Mouse (Mus musculus) CH12.LX (cell line): ENCODE results near the gene Klk8. TPM values are rescaled to one million over a fixed set of nuclear protein-coding genes. Genes with fewer than 3 reads are reported as not detected.

ENCODE experiments used
- DNase-seq: peaks from one replicate; pipeline ENCODE4 v3.0.0-alpha.2; 2013; ENCODE audit errors: extremely low read depth
- H3K27ac ChIP-seq: 2 replicates; pipeline ENCODE4 v1.5.1; 2012; ENCODE audit warnings: low read depth, mild to moderate bottlenecking, control low read depth, moderate library complexity; ENCODE audit not compliant: insufficient read depth
- H3K27me3 ChIP-seq: replicated peaks from 2 replicates; pipeline ENCODE3; 2012; ENCODE audit warnings: inconsistent platforms
- H3K36me3 ChIP-seq, 2 experiments: replicated peaks in 1 of 2; 2 replicates each; pipeline versions ENCODE3 to v1.6.1; 2012; ENCODE audit warnings: inconsistent platforms in 1 of 2, low read length in 1 of 2, mild to moderate bottlenecking in 1 of 2, mixed read lengths in 1 of 2, moderate library complexity in 1 of 2; ENCODE audit not compliant: control insufficient read depth in 1 of 2, insufficient read depth in 1 of 2
- H3K4me1 ChIP-seq, 2 experiments: 2 replicates each; pipeline ENCODE4 v1.6.1; 2012; ENCODE audit warnings: inconsistent platforms in 1 of 2, moderate library complexity in 1 of 2; ENCODE audit not compliant: insufficient read depth in 2 of 2, control insufficient read depth in 1 of 2
- H3K4me2 ChIP-seq: 2 replicates; pipeline ENCODE4 v1.6.1; 2012; ENCODE audit warnings: low read depth, mild to moderate bottlenecking, control low read depth; ENCODE audit not compliant: poor library complexity, insufficient read depth, severe bottlenecking
- H3K4me3 ChIP-seq, 3 experiments: fragments of 150-350 bp in 1 of 3; sonication (generic) in 1 of 3; replicated peaks in 1 of 3; 2 replicates each; pipeline versions ENCODE3 to v1.5.1; 2011 to 2012; ENCODE audit warnings: low read depth in 2 of 3, low read length in 2 of 3, mild to moderate bottlenecking in 2 of 3, moderate library complexity in 2 of 3, control low read depth in 1 of 3, improper control_type of control experiment in 1 of 3, inconsistent platforms in 1 of 3, mixed read lengths in 1 of 3; ENCODE audit not compliant: poor library complexity in 1 of 3
- H3K79me2 ChIP-seq: replicated peaks from 2 replicates; pipeline ENCODE4 v1.6.1; 2012; ENCODE audit warnings: mild to moderate bottlenecking, moderate library complexity; ENCODE audit not compliant: control insufficient read depth, poor library complexity, insufficient read depth, severe bottlenecking; ENCODE audit errors: extremely low read depth
- H3K9ac ChIP-seq: 2 replicates; pipeline ENCODE4 v1.6.1; 2012; ENCODE audit warnings: low read depth, mild to moderate bottlenecking, control low read depth, moderate library complexity; ENCODE audit not compliant: insufficient read depth
- H3K9me3 ChIP-seq: replicated peaks from 2 replicates; pipeline ENCODE3; 2012; ENCODE audit warnings: low read length, inconsistent platforms, mixed read lengths
- BHLHE40 ChIP-seq: IDR thresholded peaks from 2 replicates; pipeline ENCODE4 v1.6.1; 2011; ENCODE audit warnings: mild to moderate bottlenecking, low read depth, low read length, improper control_type of control experiment
- CHD1 ChIP-seq: IDR thresholded peaks from 2 replicates; pipeline ENCODE4 v1.6.1; 2012; ENCODE audit warnings: low read depth, low read length, improper control_type of control experiment, inconsistent platforms
- CHD2 ChIP-seq: IDR thresholded peaks from 2 replicates; pipeline ENCODE4 v1.6.1; 2011; ENCODE audit warnings: low read length, improper control_type of control experiment
- CTCF ChIP-seq, 2 experiments: IDR thresholded peaks in 1 of 2; conservative IDR thresholded peaks in 1 of 2; 2 replicates each; pipeline ENCODE4 v1.5.1; 2011 to 2012; ENCODE audit warnings: low read depth in 2 of 2, low read length in 2 of 2, improper control_type of control experiment in 1 of 2, inconsistent platforms in 1 of 2, mild to moderate bottlenecking in 1 of 2, moderate library complexity in 1 of 2
- GABPA ChIP-seq: IDR thresholded peaks from 2 replicates; pipeline ENCODE4 v1.6.1; 2012; ENCODE audit warnings: low read depth, low read length, improper control_type of control experiment, inconsistent platforms; ENCODE audit not compliant: insufficient replicate concordance
- HCFC1 ChIP-seq: IDR thresholded peaks from 2 replicates; pipeline ENCODE4 v1.6.1; 2012; ENCODE audit warnings: low read depth, mild to moderate bottlenecking, inconsistent platforms, low read length, improper control_type of control experiment
- IRF4 ChIP-seq: IDR thresholded peaks from 2 replicates; pipeline ENCODE4 v1.6.1; 2014; ENCODE audit warnings: low read depth, mild to moderate bottlenecking, inconsistent platforms, low read length, improper control_type of control experiment
- KAT2A ChIP-seq: IDR thresholded peaks from 2 replicates; pipeline ENCODE4 v1.6.1; 2012; ENCODE audit warnings: low read length, improper control_type of control experiment, inconsistent platforms; ENCODE audit not compliant: insufficient replicate concordance
- MYC ChIP-seq: IDR thresholded peaks from 2 replicates; pipeline ENCODE4 v1.6.1; 2011; ENCODE audit warnings: low read depth, mild to moderate bottlenecking, improper control_type of control experiment, low read length
- NELFE ChIP-seq: IDR thresholded peaks from 2 replicates; pipeline ENCODE4 v1.6.1; 2011; ENCODE audit warnings: low read depth, low read length, improper control_type of control experiment
- POLR2A ChIP-seq: IDR thresholded peaks from 2 replicates; pipeline ENCODE4 v1.6.1; 2011; ENCODE audit warnings: low read depth, mild to moderate bottlenecking, improper control_type of control experiment, low read length
- TBP ChIP-seq: conservative IDR thresholded peaks from 2 replicates; pipeline ENCODE4 v1.6.1; 2011; ENCODE audit warnings: low read depth, low read length, improper control_type of control experiment
- TCF12 ChIP-seq: IDR thresholded peaks from 2 replicates; pipeline ENCODE4 v1.6.1; 2014; ENCODE audit warnings: low read depth, mild to moderate bottlenecking, inconsistent platforms, low read length, improper control_type of control experiment
- USF1 ChIP-seq: IDR thresholded peaks from 2 replicates; pipeline ENCODE4 v1.6.1; 2014; ENCODE audit warnings: low read depth, mild to moderate bottlenecking, inconsistent platforms, low read length, improper control_type of control experiment
- ZKSCAN1 ChIP-seq: IDR thresholded peaks from 2 replicates; pipeline ENCODE4 v1.6.1; 2012; ENCODE audit warnings: low read depth, inconsistent platforms, low read length, improper control_type of control experiment, borderline replicate concordance
- ZMIZ1 ChIP-seq: IDR thresholded peaks from 2 replicates; pipeline ENCODE4 v1.6.1; 2012; ENCODE audit warnings: low read depth, mild to moderate bottlenecking, inconsistent platforms, low read length, improper control_type of control experiment
- ZNF384 ChIP-seq: IDR thresholded peaks from 2 replicates; pipeline ENCODE4 v1.6.1; 2012; ENCODE audit warnings: low read depth, low read length, improper control_type of control experiment, inconsistent platforms
- dilution Hi-C: fragments of 300-500 bp; cut with MboI; formaldehyde crosslinking; loops from 2 replicates; pipeline ENCODE4 v1.14.3; 2020; ENCODE audit warnings: low sequenced_read_pairs; ENCODE audit not compliant: extremely low pct_unique_long_range_greater_than_20kb, extremely low pct_ligation_motif_present
- in situ Hi-C: fragments of 300-500 bp; cut with MboI; formaldehyde crosslinking; loops from 3 replicates; pipeline ENCODE4 v1.14.3; 2019; ENCODE audit warnings: low sequenced_read_pairs, low pct_ligation_motif_present, low pct_unique_long_range_greater_than_20kb, mixed read lengths
- polyA plus RNA-seq: library from polyadenylated mRNA; unstranded; fragments of >175 nt; gene quantifications from 2 replicates; pipeline ENCODE4 v1.2.1, GENCODE M21; 2012; ENCODE audit warnings: low read depth; ENCODE audit not compliant: insufficient read length
- total RNA-seq, 2 experiments: library from RNA; depleted of rRNA; stranded (reverse); fragments of 300-350 nt in 1 of 2; fragments of >200 nt in 1 of 2; gene quantifications; 2 replicates each; pipeline ENCODE4 v1.2.3; 2012 to 2014

The Klk8 gene
- total and polyA plus RNA-seq, 3 experiments = 5.3 to 51.2 (median 5.5) TPM

DNA sequence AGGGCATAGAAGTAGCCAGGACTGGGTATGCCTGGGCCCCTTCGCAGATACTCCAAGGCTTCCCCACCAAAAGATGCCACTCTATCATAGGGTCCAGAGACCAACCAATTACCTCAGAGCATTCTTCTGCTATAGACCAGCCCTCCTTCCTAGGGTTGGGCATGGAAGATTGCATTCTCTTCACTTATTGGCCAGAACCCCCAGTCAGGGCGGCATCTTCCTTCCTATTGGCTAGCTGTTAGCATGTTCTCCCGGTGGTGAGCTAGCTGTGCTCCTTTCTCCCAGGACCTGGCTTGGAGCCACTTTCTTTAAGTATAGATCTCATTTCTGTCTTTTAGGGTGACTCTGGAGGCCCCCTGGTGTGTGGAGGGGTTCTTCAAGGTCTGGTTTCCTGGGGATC, 24.5 kb upstream of the Klk8 start:
- no peak overlapping the region for H3K9ac ChIP-seq
- no peak overlapping the region for H3K4me3 ChIP-seq
- H3K36me3 ChIP-seq = no peaks in the 10 kb centered on the region
- H3K4me2 ChIP-seq = no peak overlapping the region
- H3K27me3 ChIP-seq = peaks cover 85% of the 10 kb centered on the region
- H3K79me2 ChIP-seq = no peaks in the 10 kb centered on the region
- no peak for TF ChIP-seq MYC
- no peak for TF ChIP-seq NELFE
- no peak for TF ChIP-seq USF1
- TF ChIP-seq POLR2A = no peak
- TF ChIP-seq TCF12 = no peak
- no peak for TF ChIP-seq GABPA
- TF ChIP-seq KAT2A = no peak
- TF ChIP-seq ZKSCAN1 = no peak
- TF ChIP-seq TBP = no peak
- no peak for TF ChIP-seq IRF4
- TF ChIP-seq BHLHE40 = no peak
- no peak for TF ChIP-seq CTCF (conservative IDR thresholded peaks at IDR 0.05 in 1 of 2, IDR thresholded peaks at IDR 0.05 in 1 of 2; ENCODE audit: low read depth in 2 of 2, low read length in 2 of 2)
- no peak for TF ChIP-seq HCFC1
- no peak for TF ChIP-seq ZNF384
- TF ChIP-seq CHD1 = no peak
- no peak for TF ChIP-seq CHD2
- H3K4me1 ChIP-seq = no peaks in the 10 kb centered on the region
- DNase-seq = no peak
- dilution Hi-C loops (no loop called here), in situ Hi-C loops (no loop called here)
- no peaks in the 10 kb centered on the region for H3K9me3 ChIP-seq
- no peak overlapping the region for H3K27ac ChIP-seq

DNA sequence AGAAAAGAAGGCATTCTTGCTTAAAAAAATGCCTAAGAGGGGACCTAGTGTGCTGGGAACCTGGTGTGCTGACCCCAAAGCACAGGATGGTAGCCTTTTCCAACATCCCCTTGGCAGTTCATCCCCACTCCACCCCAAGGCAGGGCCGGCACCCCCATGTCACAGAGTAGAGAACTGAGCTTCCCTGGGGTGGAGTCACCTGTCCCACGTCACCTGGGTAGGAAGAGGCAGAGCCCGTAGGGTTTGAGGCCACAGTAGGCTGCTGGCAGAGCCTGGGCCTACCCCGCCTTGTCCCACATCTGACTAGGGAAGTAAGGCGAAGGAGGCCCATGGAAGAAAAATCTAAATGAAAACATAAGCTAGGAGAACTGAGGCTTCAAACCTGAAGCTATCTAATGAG, 23.0 kb upstream of the Klk8 start, which contains the start of gene Klk11:
Gene Klk11 (plus strand): TSS at position 241 of the 400 bp plus-strand sequence.
- no peak within 1 kb of the TSS for H3K4me3 ChIP-seq
- H3K27ac ChIP-seq = no peak within 1 kb of the TSS
- H3K9me3 ChIP-seq = no peaks in the 10 kb centered on the region
- peaks cover 87% of the 10 kb centered on the region for H3K27me3 ChIP-seq
- H3K4me2 ChIP-seq = no peak within 1 kb of the TSS
- no peaks in the 10 kb centered on the region for H3K4me1 ChIP-seq
- H3K79me2 ChIP-seq = no peaks in the 10 kb centered on the region
- H3K36me3 ChIP-seq = no peaks in the 10 kb centered on the region
- no peak for DNase-seq
- TF ChIP-seq ZMIZ1 (no peak), IRF4 (no peak)
- in situ Hi-C loops (no loop called here), dilution Hi-C loops (no loop called here)
- no peak within 1 kb of the TSS for H3K9ac ChIP-seq
